8 mouse cellular contexts compared by ENCODE assay signal in genomic region chr5:35671474-35671891, GRCm38 (mm10). TPM values are rescaled to one million over a fixed set of nuclear protein-coding genes. Genes with fewer than 3 reads are reported as not detected.
A peak's percentile ranks its signal among the peaks of the same experiment; 100 is the strongest.
DNase-seq lines count a peak whose midpoint lies in the region; ATAC-seq lines count a peak whose summit lies in the region.

No protein-coding gene starts in this region.

- no peaks in the 10 kb centered on the region for H3K9me3 ChIP-seq in megakaryocyte, embryonic 14.5 days

- ATAC-seq in megakaryocyte, adult 5-6 weeks (ENCODE audit: poor library complexity, severe bottlenecking), result no peak
- ATAC-seq in inflammation-experienced regulatory T-cells, adult 6 months, result no peak

- H3K36me3 ChIP-seq in megakaryocyte, embryonic 14.5 days (replicated peaks; ENCODE audit: low read length), result no peaks in the 10 kb centered on the region

- peaks cover 89% of the 10 kb centered on the region for H3K4me1 ChIP-seq in megakaryocyte, embryonic 14.5 days

- peak; percentile 78 for DNase-seq in fibroblast of lung, adult 2 months (ENCODE audit: low read depth)
- DNase-seq in heart, postnatal 25 days (ENCODE audit: low spot score), result peak; percentile 81
- DNase-seq in layer of hippocampus, adult 9-11 months, result peak; percentile 90
- peak; percentile 77 to 93 for DNase-seq in lung, postnatal 4 days
- DNase-seq in urinary bladder, postnatal 4 days (ENCODE audit: low spot score in 2 of 2), result peak; percentile 81

- intact Hi-C loops in heart, postnatal 25 days (cut with DNase I), result loop anchor here (5.0 kb wide), 1 partner anchor 39 kb away; no protein-coding TSS in a partner anchor

- H3K4me3 ChIP-seq in megakaryocyte, embryonic 14.5 days (replicated peaks), result peak overlapping the region; percentile 26

- H3K27me3 ChIP-seq in megakaryocyte, embryonic 14.5 days (replicated peaks), result peaks cover 2% of the 10 kb centered on the region

RNA-seq across cellular contexts. Expression of gene Htra3, which starts 8.1 kb away (rescaled TPM):
- polyA plus RNA-seq in megakaryocyte, embryonic 14.5 days (2012; ENCODE audit: insufficient read depth, low replicate concordance), result 1.2 and 1.9 TPM in 2 replicates
- total RNA-seq in megakaryocyte, adult 5-6 weeks (2015), result 0.04 TPM in 1 of 2 replicates, not detected in the other
- total RNA-seq in megakaryocyte, adult 5-6 weeks (2017), result not detected in 2 replicates
- total RNA-seq in heart, postnatal 25 days (2021), result 100 to 1,000 TPM; 116 to 131 TPM
- not detected for polyA plus RNA-seq in inflammation-experienced regulatory T-cells, adult 6 months (2017; shearing (Covaris generic))

Comparison
In these comparisons a context has a peak if more than half of its experiments do, and no peak if none do; other contexts are left out.
1. RNA of gene Htra3, which starts 8.1 kb away (total RNA-seq): 116 to 131 TPM in heart, postnatal 25 days; 0.04 TPM in megakaryocyte, adult 5-6 weeks; every median in the first group is over 100 times any median in the second.
2. Peak in every context shown above with its lines, with median percentiles within 50 percentile points of each other: DNase-seq.